Mouse (Mus musculus): Measurements from ENCODE around the gene Itgb5.

DNA sequence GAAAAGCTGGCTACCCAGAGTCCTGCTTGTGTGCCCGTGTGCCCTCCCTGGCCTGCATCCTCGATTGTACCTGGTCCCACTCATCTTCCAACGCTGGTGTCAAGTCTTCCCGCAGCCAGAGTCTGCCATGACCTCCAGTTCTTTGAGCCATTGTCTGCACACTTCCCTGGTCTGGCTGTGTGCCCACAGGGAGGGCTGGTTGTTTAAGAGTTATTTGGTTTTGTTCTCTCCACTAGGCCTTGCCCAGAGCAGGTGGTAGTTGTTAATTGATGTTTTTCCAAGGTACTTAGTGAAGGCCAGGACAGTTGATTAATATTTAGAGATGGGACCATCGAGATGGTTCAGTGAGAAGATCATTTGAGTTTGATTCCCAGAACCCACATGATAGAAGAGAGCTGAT is 54.7 kb downstream of the Itgb5 start:
- TF ChIP-seq CTCF (IDR thresholded peaks at IDR 0.05; ENCODE audit: borderline replicate concordance, extremely low read depth, insufficient read depth, insufficient read length): no peak
- no peak for TF ChIP-seq POLR2A (IDR thresholded peaks at IDR 0.05; ENCODE audit: borderline replicate concordance, extremely low read depth, insufficient read depth, insufficient read length, poor library complexity, severe bottlenecking)

All from brain, embryonic 14.5 days (tissue).